Mouse (Mus musculus) thymus, adult 2 months (tissue): ENCODE results near the gene Adamts13.

Experiments used
- CTCF ChIP-seq: fragments of 200-500 bp; IDR thresholded peaks from 2 replicates; pipeline ENCODE4 v1.5.1; 2012; ENCODE audit warnings: mild to moderate bottlenecking, control low read depth, low read length, moderate library complexity, borderline replicate concordance; ENCODE audit not compliant: control insufficient read depth, poor library complexity, insufficient read depth; ENCODE audit errors: extremely low read depth
- POLR2A ChIP-seq: fragments of 200-500 bp; IDR thresholded peaks from 2 replicates; pipeline ENCODE4 v1.6.1; 2012; ENCODE audit warnings: mild to moderate bottlenecking, low read length, control low read depth, moderate library complexity; ENCODE audit not compliant: control insufficient read depth, poor library complexity, insufficient read depth; ENCODE audit errors: extremely low read depth

DNA sequence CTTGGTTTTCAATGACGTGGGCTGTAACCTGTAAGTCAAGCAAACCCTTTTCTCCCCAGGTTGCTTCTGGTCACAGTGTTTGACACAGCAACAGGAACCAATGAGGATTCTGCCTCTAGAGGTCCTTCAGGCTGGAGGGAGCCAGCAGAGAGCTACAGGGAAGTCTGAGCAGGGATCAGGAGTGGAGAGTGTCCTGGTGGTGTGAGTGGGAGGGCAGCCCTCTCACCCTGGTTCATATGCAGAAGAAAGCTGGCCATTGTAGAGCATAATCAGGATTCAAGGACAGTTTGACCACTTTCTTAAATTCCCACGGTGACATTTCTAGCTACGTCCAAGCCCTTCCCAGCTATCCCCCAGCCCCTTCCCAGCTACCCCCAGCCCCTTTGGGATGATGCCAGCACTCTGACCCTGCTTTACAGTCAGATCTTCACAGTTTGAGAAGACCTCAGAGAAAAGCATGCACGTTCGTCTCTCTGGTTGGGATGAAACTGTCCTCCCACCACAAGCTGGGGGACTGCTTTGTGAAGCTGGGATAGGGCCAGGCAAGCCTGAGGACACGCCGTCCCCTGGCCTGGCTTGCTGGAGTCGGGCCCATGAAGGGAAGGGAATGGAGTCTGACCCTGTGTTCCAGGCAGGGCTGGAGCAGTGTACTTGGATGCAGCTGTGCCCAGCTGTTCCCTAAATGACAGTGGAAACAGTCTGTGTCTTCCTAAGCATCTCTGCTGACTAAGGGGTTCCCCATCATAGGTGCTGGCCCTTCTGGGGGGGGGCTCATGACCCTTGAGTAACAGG, 73.0 kb downstream of the Adamts13 start:
- no peak for TF ChIP-seq POLR2A
- no peak for TF ChIP-seq CTCF
